Mouse (Mus musculus) kidney, postnatal 25 days (tissue): Measurements from ENCODE around the gene Crb3.

Experiments
- DNase-seq, 2 experiments: peaks; one replicate each; pipeline ENCODE4 v3.0.0; 2021; ENCODE audit warnings: mixed read lengths in 2 of 2

The Crb3 gene

GRCm38 (mm10) chr17:57062548-57062947, 3.6 kb downstream of the Crb3 start:
- DNase-seq = peak in 1 of 2 experiments; percentile 38

DNA sequence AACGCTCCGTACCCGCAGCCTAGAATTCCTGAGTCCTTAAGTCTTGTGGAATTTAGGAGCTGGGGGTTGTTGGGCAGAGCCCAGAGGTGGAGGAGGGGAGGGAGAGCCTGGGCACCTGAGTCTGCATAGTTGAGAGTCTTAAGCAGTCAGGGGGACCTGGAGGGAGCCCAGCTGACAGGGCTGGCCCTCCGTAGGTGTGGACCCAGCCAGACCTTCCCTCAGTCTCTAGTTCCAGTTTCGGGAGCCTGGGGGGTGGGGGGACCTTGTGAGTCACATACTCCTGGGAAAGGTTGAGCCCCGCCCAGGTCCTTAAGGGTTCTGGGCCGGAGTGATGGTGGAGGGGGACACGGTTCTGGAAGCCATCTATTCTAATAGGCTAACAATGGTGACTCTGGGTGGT, 4.1 kb downstream of the Crb3 start:
- DNase-seq = peak; percentile 20 to 53

DNA sequence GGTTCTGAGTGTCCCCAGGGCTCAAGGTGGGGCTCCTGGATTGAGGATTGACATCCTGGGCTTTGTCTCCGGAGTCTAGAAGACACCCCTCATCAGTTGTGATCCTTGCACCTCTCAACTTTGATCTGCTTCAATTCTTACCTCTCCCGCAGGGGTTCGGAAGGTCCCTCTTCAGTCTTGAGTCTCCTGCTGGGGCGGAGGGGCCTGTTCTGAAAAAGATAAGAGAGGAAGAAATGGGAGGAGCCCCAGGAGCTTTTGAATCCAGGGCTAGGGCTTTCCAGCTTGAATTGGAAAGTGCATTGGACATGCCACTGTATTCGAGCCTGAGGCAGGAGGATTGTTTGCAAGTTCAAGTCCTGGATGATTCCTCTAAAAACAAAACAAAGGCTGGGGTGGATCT, 8.0 kb downstream of the Crb3 start:
- no peak for DNase-seq

DNA sequence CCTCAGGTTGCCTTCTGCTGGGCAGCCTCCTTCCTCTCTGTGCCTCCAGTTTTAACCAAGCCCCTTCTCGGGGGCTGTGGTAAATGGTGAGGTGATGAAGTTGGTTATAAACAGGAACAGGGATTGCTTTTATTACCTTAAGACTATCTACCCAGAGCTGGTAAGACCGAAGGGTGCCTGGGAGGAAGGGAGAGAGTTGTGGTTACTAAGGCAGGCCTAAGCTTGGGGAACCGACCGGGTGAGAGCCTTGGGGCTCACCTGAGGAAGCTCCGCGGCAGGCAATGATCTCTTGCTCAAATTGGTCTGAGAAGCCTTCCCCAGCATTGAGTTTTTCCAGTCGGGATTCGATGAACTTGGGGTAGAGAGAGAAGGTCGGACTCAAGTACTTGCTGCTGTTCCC, 11.4 kb downstream of the Crb3 start:
- no peak for DNase-seq

DNA sequence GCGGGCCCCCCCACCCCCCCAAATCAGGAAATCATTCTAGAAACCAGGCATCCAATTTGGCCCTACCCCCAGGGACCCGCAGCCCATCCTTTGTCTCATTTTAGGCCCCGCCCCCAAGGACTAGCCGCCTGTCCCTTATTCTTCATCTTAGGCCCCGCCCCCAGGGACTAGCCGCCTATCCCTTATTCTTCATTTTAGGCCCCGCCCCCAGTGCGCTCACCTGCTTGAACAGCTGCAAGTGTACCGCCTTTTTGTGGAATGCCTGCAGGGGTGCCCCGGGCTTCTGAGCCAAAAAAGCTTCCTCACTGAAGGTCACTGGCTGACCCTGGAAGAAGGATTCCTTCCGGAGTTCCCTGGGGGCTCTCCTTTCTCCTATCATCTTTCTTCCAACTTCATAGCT, 11.8 kb downstream of the Crb3 start:
- DNase-seq = peak; percentile 68 to 78

- DNase-seq = no peak
Observed at GRCm38 (mm10) chr17:57076916-57077315, 18.0 kb downstream of the Crb3 start.

- DNase-seq = no peak
Observed at GRCm38 (mm10) chr17:57078336-57078735, 19.4 kb downstream of the Crb3 start, which contains the start of gene Dennd1c. TSS of gene Dennd1c (minus strand) at chr17:57078514.

DNA sequence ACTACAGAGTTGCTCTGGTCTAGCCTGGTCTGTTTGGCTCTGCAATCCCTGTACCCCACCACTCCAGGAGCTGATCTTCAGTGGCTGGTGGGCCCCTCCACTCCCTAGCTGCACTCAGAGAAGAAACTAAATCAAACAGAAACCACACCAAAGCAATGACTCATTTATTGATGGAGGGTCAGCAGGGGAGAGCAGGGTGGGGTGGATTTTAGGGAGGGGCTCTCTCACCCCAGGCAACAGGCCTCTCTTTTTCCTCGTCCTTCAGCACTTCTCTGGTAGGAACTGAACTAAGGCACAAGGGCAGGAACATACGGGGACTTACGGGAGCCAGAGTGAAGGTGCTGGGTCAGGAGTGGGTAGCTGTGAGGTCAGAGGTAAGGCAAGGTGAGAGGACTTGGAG, 21.0 kb downstream of the Crb3 start:
- DNase-seq = no peak

DNA sequence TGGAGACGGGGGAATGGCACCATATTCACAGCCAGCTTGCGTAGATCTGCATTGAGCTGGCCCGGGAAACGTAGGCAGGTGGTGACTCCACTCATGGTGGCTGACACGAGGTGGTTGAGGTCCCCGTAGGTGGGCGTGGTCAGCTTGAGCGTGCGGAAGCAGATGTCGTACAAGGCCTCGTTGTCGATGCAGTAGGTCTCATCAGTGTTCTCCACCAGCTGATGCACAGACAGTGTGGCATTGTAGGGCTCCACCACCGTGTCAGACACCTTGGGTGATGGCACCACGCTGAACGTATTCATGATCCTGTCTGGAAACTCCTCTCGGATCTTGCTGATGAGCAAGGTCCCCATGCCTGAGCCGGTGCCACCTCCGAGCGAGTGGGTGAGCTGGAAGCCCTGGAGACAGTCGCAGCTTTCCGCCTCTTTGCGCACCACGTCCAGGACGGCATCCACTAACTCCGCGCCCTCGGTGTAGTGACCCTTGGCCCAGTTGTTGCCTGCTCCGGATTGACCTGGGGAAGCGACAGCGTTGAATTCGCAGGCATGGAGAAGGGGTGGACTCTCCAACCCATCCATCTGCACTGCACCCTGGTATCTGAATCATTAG, 22.4 kb downstream of the Crb3 start:
- DNase-seq = no peak

GRCm38 (mm10) chr17:57082481-57082880, 23.6 kb downstream of the Crb3 start:
- no peak for DNase-seq

- DNase-seq = no peak
Observed at GRCm38 (mm10) chr17:57085970-57086757, 27.3 kb downstream of the Crb3 start.

DNA sequence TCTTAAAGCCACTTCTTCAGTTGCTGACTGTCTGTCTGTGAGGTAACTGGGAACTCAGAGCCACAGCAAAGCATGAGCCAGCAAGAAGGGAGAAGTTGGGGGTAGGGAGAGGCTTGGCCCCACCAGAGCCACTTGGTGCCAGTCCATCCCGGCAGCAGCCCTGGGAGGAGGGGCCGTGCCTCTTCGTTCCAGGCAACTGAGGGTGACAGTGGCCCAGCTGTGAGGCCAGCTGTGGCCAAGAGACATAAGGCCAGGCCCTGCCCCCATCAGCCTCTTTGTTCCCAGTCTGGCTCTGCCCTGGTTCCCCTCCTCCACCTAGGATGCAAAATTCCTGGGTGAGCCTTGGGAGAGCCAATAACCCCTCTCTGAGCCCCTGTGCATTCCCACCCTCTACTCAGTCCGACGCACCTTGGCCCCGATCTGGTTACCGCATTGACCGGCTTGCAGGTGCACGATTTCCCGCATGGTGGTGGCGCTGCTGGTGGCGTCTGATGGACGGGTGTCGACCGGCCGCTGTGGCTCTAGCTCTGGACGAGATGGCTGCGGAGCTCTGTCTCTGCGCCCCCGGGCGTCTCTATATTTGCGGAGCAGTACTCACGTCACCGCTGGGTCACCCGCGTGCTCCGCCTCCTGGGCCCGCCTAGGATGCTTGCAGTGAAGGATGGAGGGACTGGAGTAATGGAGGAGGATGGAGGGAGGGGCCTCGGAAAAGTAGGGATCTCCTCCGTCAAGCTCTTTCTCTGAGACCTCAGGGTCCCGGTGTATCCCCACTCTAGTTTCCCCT, 28.3 kb downstream of the Crb3 start, which contains the start of gene Tubb4a:
Gene Tubb4a, minus strand, starts transcription at position 734 of the 784 bp plus-strand sequence.
- no peak for DNase-seq

DNA sequence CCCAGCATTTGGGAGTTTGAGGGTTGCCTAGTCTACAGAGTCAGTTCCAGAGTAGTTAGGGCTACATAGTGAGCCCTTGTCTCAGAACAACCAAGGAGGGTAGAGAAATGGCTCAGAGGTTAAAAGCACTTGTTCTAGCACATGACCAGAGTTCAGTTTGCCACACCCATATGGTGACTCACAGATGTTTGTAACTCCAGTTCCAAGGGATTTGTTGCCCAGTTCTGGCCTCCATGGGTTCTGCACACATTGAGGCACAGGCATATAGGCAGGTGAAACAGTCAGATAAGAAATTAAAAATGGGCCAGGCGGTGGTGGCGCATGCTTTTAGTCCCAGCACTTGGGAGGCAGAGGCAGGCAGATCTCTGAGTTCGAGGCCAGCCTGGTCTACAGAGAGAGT, 35.3 kb downstream of the Crb3 start:
- DNase-seq = no peak

- DNase-seq = peak; percentile 62 to 64
Observed at GRCm38 (mm10) chr17:57095855-57096622, 37.1 kb downstream of the Crb3 start.

GRCm38 (mm10) chr17:57096623-57096920, 37.7 kb downstream of the Crb3 start:
- DNase-seq = peak; percentile 82 to 89

DNA sequence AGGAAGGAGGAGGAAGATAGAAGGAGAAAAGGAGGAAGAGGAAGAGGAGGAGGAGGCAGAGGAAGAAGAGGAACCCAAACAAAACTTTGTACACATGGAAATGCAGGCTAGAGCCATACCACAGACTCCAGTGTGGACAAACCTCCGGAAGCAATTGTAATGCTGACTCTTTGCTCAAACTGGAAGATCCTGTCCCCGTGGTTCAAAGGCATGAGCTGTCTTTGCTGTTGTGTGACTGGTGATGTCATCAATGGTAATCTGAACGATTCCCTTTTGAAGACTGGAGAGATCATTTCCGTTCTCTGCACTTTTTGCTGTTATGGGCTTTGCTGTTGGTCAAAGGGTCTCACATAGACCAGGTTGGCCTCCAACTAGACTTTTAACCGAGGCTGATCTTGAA, 39.4 kb downstream of the Crb3 start:
- DNase-seq = no peak

GRCm38 (mm10) chr17:57099629-57100325, 40.9 kb downstream of the Crb3 start:
- DNase-seq = no peak

GRCm38 (mm10) chr17:57102276-57102675, 43.4 kb downstream of the Crb3 start:
- no peak for DNase-seq

GRCm38 (mm10) chr17:57104496-57104895, 45.6 kb downstream of the Crb3 start:
- no peak for DNase-seq

GRCm38 (mm10) chr17:57105181-57106034, 46.5 kb downstream of the Crb3 start, which contains the start of gene Tnfsf9:
TSS of gene Tnfsf9 (plus strand) at chr17:57105325.
- peak; percentile 36 to 50 for DNase-seq

DNA sequence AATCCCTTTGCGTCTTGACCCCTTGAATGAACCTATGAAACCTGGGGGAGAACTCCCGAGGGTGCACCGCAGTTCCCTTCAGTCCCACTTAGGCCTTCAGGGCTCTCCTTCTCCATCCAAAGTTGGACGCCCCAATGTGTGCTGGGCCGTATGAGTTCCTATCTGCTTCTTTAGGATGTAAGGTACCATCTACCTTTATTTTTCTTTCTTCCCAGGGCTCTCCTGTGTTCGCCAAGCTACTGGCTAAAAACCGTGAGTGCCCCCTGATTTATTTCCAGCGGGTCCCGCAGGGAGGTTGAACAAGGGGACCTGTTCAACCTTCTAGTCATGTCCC, 47.1 kb downstream of the Crb3 start:
- no peak for DNase-seq
